Mouse (Mus musculus) lung, embryonic 14.5 days (tissue): Measurements from ENCODE around the gene Snrpd3. TPM values are rescaled to one million over a fixed set of nuclear protein-coding genes. Genes with fewer than 3 reads are reported as not detected.

Experiments
- ATAC-seq: fragments of 200-750 bp; cut with Nextera tagmentation; 2 replicates; pipeline ENCODE4 v1.8.0; 2017; ENCODE audit warnings: mild to moderate bottlenecking, moderate TSS enrichment, moderate library complexity; ENCODE audit not compliant: insufficient read depth
- DNase-seq: peaks from one replicate; pipeline ENCODE4 v3.0.0-alpha.2; 2015
- H3K27ac ChIP-seq: fragments of 300-500 bp; sonication (generic); 2 replicates; pipeline ENCODE4 v1.5.1; 2014; ENCODE audit warnings: low read depth, mild to moderate bottlenecking, moderate library complexity
- H3K27me3 ChIP-seq: fragments of 300-500 bp; sonication (generic); 2 replicates; pipeline ENCODE4 v1.6.1; 2014; ENCODE audit warnings: low read length, control low read depth; ENCODE audit not compliant: insufficient read depth
- H3K36me3 ChIP-seq: fragments of 300-500 bp; sonication (generic); 2 replicates; pipeline ENCODE4 v1.6.1; 2014; ENCODE audit warnings: control low read depth; ENCODE audit not compliant: insufficient read depth
- H3K4me1 ChIP-seq: fragments of 300-500 bp; sonication (generic); 2 replicates; pipeline ENCODE4 v1.6.1; 2014; ENCODE audit warnings: antibody characterized with exemption, control low read depth; ENCODE audit not compliant: insufficient read depth
- H3K4me2 ChIP-seq: fragments of 300-500 bp; sonication (generic); 2 replicates; pipeline ENCODE4 v1.6.1; 2014; ENCODE audit warnings: mild to moderate bottlenecking
- H3K4me3 ChIP-seq: fragments of 300-500 bp; sonication (generic); 2 replicates; pipeline ENCODE4 v1.5.1; 2014; ENCODE audit warnings: low read depth, low read length
- H3K9ac ChIP-seq: fragments of 300-500 bp; sonication (generic); 2 replicates; pipeline ENCODE4 v1.6.1; 2014
- H3K9me3 ChIP-seq: fragments of 300-500 bp; sonication (generic); 2 replicates; pipeline ENCODE4 v1.6.1; 2016; ENCODE audit warnings: low read depth, low read length, control low read depth
- CTCF ChIP-seq: IDR thresholded peaks from 2 replicates; pipeline ENCODE4 v1.5.1; 2016; ENCODE audit warnings: antibody characterized with exemption, low read depth
- WGBS: fragments of 180-500 bp; shearing (Covaris S2); extraction: QIAGEN DNeasy Blood & Tissue Kit; methylation state at CpG from one replicate; pipeline ENCODE4 v1.1.7; 2014; 5-methylcytosine and 5-hydroxymethylcytosine counted together
- polyA plus RNA-seq: library from polyadenylated mRNA; unstranded; fragments of >200 nt; fragmentation: Nextera tagmentation; extraction: Ambion mirVana; gene quantifications from 2 replicates; pipeline ENCODE4 v1.2.1, GENCODE M21; 2014

The Snrpd3 gene
- polyA plus RNA-seq, 1 experiment from 2014 or later: 202 TPM

GRCm38 (mm10) chr10:75571937-75572336 is 54.6 kb downstream of the Snrpd3 start:
- Histone ChIP-seq H3K4me2 (no peak overlapping the region), H3K4me1 (no peaks in the 10 kb centered on the region), H3K9ac (no peak overlapping the region), H3K4me3 (no peak overlapping the region), H3K27ac (no peak overlapping the region), H3K36me3 (no peaks in the 10 kb centered on the region), H3K9me3 (no peaks in the 10 kb centered on the region), H3K27me3 (no peaks in the 10 kb centered on the region)
- no peak for TF ChIP-seq CTCF
- no peak for ATAC-seq
- 53% methylated on average over 9 of the region's 9 CpGs for WGBS
- DNase-seq: no peak

DNA sequence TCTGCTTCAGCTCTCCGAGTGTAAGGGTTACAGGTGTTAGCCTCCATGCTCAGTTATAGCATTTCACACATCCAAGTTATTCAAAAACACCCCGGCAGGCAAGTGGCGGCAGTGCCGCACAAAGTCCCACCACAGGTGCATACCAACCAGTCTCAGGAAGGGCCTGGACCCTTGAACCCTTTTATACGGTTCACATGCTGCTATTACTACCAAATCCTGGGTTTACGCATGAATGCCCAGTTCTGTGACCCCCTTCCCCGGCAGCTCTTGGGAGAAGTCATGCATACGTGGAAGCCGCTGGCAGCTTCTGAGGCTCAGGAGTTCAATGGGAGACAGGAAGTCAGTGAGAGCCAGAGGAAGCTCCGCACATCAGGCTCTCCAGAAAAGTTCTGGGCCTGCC is 55.8 kb downstream of the Snrpd3 start:
- no peak for ATAC-seq
- 71% methylated on average over 10 of the region's 10 CpGs for WGBS
- no peak overlapping the region for H3K27ac ChIP-seq

DNA sequence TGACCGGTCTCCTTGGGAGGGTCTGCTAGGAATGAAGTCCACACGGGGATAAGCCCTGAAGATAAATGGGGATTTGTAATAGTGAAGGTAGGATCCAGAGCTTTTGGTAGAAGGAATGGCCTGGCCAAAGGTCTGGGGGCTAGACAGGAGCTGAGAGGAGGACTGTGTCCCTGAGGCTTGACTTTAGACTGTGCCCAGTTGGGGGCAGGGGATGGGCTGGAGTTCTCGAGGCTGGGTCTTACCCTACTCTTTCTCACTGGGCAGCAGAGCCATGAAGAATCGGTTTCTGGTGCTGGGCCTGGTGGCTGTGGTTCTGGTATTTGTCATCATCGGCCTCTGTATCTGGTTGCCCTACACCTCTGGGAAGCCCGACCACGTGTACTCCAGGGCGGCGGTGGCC is 56.6 kb downstream of the Snrpd3 start:
- Histone ChIP-seq H3K4me2 (no peak overlapping the region), H3K9ac (no peak overlapping the region), H3K9me3 (no peaks in the 10 kb centered on the region), H3K27ac (no peak overlapping the region), H3K36me3 (no peaks in the 10 kb centered on the region), H3K4me3 (no peak overlapping the region), H3K4me1 (no peaks in the 10 kb centered on the region), H3K27me3 (no peaks in the 10 kb centered on the region)
- TF ChIP-seq CTCF: no peak
- 79% methylated on average over 9 of the region's 9 CpGs for WGBS
- DNase-seq (no peak), ATAC-seq (no peak)

More for the DNA sequence above, 55.8 kb downstream of the Snrpd3 start:
- no peak for DNase-seq
- Histone ChIP-seq H3K4me1 (no peaks in the 10 kb centered on the region), H3K9ac (no peak overlapping the region), H3K9me3 (no peaks in the 10 kb centered on the region), H3K27me3 (no peaks in the 10 kb centered on the region), H3K4me2 (no peak overlapping the region), H3K4me3 (no peak overlapping the region), H3K36me3 (no peaks in the 10 kb centered on the region)
- no peak for TF ChIP-seq CTCF

GRCm38 (mm10) chr10:75579129-75579528 is 61.8 kb downstream of the Snrpd3 start:
- no peak for TF ChIP-seq CTCF

GRCm38 (mm10) chr10:75585876-75586552 is 68.7 kb downstream of the Snrpd3 start:
- TF ChIP-seq CTCF: peak; percentile 99
- H3K27ac ChIP-seq: no peak overlapping the region
- no peak overlapping the region for H3K4me3 ChIP-seq
- H3K9me3 ChIP-seq: no peaks in the 10 kb centered on the region
- peak overlapping the region; percentile 35; the same call in 1 of the 2 replicates for H3K4me2 ChIP-seq
- peaks cover 4% of the 10 kb centered on the region; the same call in 1 of the 2 replicates for H3K4me1 ChIP-seq
- H3K9ac ChIP-seq: no peak overlapping the region
- H3K27me3 ChIP-seq: peaks cover 7% of the 10 kb centered on the region; the same call in 1 of the 2 replicates
- H3K36me3 ChIP-seq: no peaks in the 10 kb centered on the region
- 16% methylated on average over 20 of the region's 20 CpGs for WGBS
- ATAC-seq (peak; percentile 55), DNase-seq (peak; percentile 97)

More at GRCm38 (mm10) chr10:75579129-75579528, 61.8 kb downstream of the Snrpd3 start:
- Histone ChIP-seq H3K4me2 (no peak overlapping the region), H3K27me3 (no peaks in the 10 kb centered on the region), H3K9ac (no peak overlapping the region), H3K4me3 (no peak overlapping the region), H3K36me3 (no peaks in the 10 kb centered on the region), H3K9me3 (no peaks in the 10 kb centered on the region), H3K4me1 (no peaks in the 10 kb centered on the region), H3K27ac (no peak overlapping the region)
- ATAC-seq (no peak), DNase-seq (no peak)
- WGBS: 82% methylated on average over 6 of the region's 6 CpGs

- H3K4me2 ChIP-seq: peak overlapping the region; percentile 35; the same call in 1 of the 2 replicates
- peaks cover 7% of the 10 kb centered on the region; the same call in 1 of the 2 replicates for H3K27me3 ChIP-seq
- H3K36me3 ChIP-seq: no peaks in the 10 kb centered on the region
- DNase-seq: no peak
- H3K4me1 ChIP-seq: peaks cover 6% of the 10 kb centered on the region; the same call in 1 of the 2 replicates
- no peak overlapping the region for H3K4me3 ChIP-seq
- 0 out of 2 replicates have a peak overlapping the region, but pooled peaks have one; percentile 24 for H3K27ac ChIP-seq
- whole genome bisulfite sequencing: 88% methylated on average over 1 of the region's 1 CpGs
- no peak for ATAC-seq
- no peak for TF ChIP-seq CTCF
- no peak overlapping the region for H3K9ac ChIP-seq
- no peaks in the 10 kb centered on the region for H3K9me3 ChIP-seq
Measured at GRCm38 (mm10) chr10:75586553-75586879, 69.2 kb downstream of the Snrpd3 start.

Other genes with a start within 250 kb of the Snrpd3 start
- 7.3 and 8.0 TPM in 2 replicates for gene Adora2a, start 200.7 kb upstream of the Snrpd3 start, polyA plus RNA-seq
- gene Upb1, start 116.4 kb upstream of the Snrpd3 start, polyA plus RNA-seq: 0.17 and 0.76 TPM in 2 replicates
- 30.8 and 32.6 TPM in 2 replicates for gene Gucd1, start 421 bp downstream of the Snrpd3 start, polyA plus RNA-seq
- gene Lrrc75b, start 42.8 kb downstream of the Snrpd3 start, polyA plus RNA-seq: 0.50 and 0.69 TPM in 2 replicates
- gene Ggt1, start 44.1 kb downstream of the Snrpd3 start, polyA plus RNA-seq: 1.8 and 1.9 TPM in 2 replicates
- 0.43 and 0.71 TPM in 2 replicates for gene Ggt5, start 71.8 kb downstream of the Snrpd3 start, polyA plus RNA-seq
- 5.8 and 5.9 TPM in 2 replicates for gene Susd2, start 126.5 kb downstream of the Snrpd3 start, polyA plus RNA-seq
- 41.1 and 50.0 TPM in 2 replicates for gene Cabin1, start 246.8 kb downstream of the Snrpd3 start, polyA plus RNA-seq